Mouse (Mus musculus): ENCODE results near the gene Lrrn2. TPM values are rescaled to one million over a fixed set of nuclear protein-coding genes. Genes with fewer than 3 reads are reported as not detected.
A peak's percentile ranks its signal among the peaks of the same experiment; 100 is the strongest.

Gene Lrrn2
- 53.9 and 61.9 TPM in 2 replicates for polyA plus RNA-seq (2012; rRNA removed)

- peak in 1 of 2 experiments; percentile 74 for DNase-seq (ENCODE audit: extremely low spot score in 1 of 2, low spot score in 1 of 2)
Measured at GRCm38 (mm10) chr1:132880161-132881005, at the start of gene Lrrn2. TSS of gene Lrrn2 (plus strand) at chr1:132880273.

DNA sequence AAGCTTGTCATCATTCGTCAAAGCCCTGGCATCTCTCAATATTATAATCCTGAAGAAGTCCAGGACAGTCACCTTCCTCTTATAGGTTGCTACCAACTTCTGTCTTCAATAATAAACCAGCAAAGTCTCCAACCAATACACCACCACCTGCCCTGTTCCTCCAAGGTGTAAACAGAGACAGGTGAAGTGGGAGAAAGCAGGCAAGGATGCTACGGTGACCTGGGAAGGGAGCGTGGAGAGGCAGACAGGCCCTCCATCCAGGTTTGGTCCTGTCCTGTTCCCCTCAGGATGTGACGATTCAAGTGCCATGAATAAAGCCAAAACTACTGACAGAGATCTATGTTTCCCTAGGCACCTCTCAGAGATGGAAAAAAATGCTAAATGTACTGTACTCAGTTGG lies 48.1 kb upstream of the Lrrn2 start:
- DNase-seq (ENCODE audit: extremely low spot score in 1 of 2, low spot score in 1 of 2), result no peak

GRCm38 (mm10) chr1:132834037-132834436 lies 46.0 kb upstream of the Lrrn2 start:
- DNase-seq (ENCODE audit: extremely low spot score in 1 of 2, low spot score in 1 of 2), result no peak

- no peak for DNase-seq (ENCODE audit: extremely low spot score in 1 of 2, low spot score in 1 of 2)
Measured at GRCm38 (mm10) chr1:132836895-132837294, 43.2 kb upstream of the Lrrn2 start.

GRCm38 (mm10) chr1:132837691-132838090 lies 42.4 kb upstream of the Lrrn2 start:
- DNase-seq (ENCODE audit: extremely low spot score in 1 of 2, low spot score in 1 of 2), result no peak

GRCm38 (mm10) chr1:132838371-132838770 lies 41.7 kb upstream of the Lrrn2 start:
- no peak for DNase-seq (ENCODE audit: extremely low spot score in 1 of 2, low spot score in 1 of 2)

DNA sequence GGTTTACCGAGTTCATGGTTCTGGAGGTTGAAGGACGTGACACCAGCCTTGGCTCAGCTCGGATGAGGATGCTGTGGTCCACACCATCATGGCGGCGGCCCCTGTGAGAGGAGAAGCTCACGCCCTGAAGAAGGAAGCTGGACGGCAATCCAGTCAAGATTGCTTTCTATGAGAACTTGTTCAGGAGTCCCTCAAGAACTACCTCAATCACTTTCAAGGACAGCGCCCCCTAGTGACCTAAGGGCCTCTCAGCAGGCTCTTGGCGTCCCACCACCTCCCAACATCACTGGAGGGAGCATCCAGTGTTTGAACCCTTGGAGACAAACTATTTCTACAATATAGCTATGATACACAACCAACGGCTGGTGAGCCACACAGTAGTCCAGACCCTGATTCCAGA lies 36.5 kb upstream of the Lrrn2 start:
- no peak for DNase-seq (ENCODE audit: extremely low spot score in 1 of 2, low spot score in 1 of 2)

DNA sequence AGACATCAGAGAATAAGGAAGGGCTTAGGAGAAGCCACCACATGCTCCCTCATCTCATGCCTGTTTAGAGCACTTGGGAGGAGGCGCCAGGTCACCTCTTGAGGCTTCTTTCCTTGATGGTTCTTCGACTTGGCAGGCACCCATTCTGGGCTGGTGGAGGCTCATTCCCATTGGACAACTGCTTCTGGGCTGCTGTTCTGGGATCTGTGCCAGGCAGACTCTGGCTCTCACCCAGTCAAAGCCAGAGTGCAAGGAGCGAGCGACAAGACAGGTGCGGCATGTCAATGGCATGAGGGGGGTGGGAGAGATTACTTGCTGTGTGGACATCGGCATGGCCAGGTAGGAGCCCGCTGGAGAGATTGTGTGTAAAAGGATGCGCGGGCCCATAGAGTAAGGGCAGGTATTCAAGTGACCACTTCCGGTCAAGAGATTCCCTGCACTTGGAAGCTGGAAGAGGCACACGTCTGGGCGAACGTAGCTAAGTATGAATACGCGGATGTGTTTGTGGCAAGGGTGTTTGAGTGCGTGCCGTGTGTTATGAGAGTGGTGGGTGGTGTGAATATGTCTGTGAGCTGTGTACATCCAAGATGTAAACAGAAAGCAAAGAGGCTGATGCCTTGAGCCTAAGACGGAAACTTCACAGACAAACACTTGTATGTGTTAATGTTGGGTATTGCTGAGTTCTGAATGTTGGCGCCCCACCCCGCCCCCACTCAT lies 35.8 kb upstream of the Lrrn2 start:
- DNase-seq (ENCODE audit: extremely low spot score in 1 of 2, low spot score in 1 of 2), result peak in 1 of 2 experiments; percentile 47

GRCm38 (mm10) chr1:132845766-132846165 lies 34.3 kb upstream of the Lrrn2 start:
- no peak for DNase-seq (ENCODE audit: extremely low spot score in 1 of 2, low spot score in 1 of 2)

DNA sequence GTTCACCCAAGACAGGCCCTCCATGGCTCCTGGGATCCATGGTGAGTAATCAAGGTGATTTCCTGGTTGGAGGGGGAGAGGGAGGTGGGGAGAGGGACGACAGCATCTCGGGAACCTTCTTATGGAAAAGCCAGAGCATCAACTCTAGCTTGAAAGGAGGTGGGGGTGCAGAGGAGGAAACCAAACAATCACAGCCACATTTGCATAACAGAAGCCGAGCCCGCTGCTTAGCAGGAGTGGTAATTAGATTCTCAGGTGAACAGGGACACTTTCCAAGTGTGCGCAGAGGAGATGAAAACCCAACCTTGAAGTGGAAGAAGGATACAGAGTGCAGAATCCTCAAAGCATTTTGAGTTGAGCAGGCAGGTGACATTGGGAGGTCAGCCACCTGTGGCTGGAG lies 29.3 kb upstream of the Lrrn2 start:
- no peak for DNase-seq (ENCODE audit: extremely low spot score in 1 of 2, low spot score in 1 of 2)

GRCm38 (mm10) chr1:132851296-132851695 lies 28.8 kb upstream of the Lrrn2 start:
- DNase-seq (ENCODE audit: extremely low spot score in 1 of 2, low spot score in 1 of 2), result no peak

DNA sequence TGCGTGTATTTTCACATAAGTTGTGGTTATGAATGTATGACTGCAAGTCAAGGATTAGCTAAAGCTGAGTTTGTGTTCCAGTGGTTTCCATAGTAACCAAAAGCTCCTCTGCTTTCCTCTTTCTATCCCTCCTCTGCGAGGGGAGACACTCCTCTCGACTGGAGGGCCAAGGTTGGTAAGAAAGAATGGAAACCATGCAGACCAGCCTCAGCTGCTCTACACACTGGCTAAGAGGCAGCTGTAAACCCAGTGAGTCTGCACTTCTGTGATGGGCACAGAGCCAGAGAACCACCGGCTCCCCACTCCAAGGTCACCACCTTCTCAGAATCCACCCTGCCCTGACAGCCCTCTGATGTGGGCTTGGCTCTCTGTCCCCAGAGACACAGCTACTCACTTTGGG lies 28.3 kb upstream of the Lrrn2 start:
- DNase-seq (ENCODE audit: extremely low spot score in 1 of 2, low spot score in 1 of 2), result no peak

- peak; percentile 28 to 66 for DNase-seq (ENCODE audit: extremely low spot score in 1 of 2, low spot score in 1 of 2)
Measured at GRCm38 (mm10) chr1:132853312-132853711, 26.8 kb upstream of the Lrrn2 start.

DNA sequence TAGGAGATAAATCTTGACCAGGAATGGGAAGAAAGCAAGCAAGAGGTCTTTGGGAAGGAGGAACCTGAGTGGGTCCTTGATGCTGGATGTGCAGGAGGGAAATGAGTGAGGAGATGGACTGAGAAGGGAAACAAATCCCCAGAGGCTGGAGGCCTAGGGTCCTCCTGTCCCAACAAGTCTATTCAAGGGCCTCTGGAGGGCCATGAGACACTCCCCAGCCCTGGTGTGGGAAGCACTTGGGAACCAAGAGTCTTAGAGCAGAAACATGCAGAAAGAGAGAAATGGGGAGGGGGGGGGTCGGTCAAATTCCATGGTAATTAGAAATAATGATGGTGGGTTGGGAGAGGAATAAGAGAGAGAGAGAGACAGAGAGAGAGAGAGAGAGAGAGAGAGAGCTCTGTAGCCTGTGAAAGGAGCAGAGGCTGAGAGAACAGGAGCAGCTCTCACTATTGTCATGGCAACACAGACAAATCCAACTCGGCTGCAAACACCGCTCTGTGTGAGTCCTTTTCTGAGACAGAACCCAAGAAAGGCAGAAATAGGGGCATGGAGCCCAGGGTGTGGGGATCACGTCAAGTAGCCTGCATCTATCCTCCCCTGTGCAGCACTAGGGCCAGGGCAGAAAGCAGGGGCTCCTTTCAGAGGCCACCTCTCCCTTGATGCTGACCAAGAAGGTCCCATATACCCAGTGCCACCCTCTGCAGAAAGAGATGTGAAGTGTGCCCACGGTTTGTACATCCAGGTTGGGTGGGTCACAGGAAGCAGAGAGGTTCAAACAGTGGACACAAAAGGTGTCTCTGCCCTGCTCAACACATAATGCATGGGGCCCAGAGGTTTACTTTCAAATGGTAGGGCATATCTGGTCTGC lies 21.3 kb upstream of the Lrrn2 start:
- peak; percentile 28 to 65 for DNase-seq (ENCODE audit: extremely low spot score in 1 of 2, low spot score in 1 of 2)

DNA sequence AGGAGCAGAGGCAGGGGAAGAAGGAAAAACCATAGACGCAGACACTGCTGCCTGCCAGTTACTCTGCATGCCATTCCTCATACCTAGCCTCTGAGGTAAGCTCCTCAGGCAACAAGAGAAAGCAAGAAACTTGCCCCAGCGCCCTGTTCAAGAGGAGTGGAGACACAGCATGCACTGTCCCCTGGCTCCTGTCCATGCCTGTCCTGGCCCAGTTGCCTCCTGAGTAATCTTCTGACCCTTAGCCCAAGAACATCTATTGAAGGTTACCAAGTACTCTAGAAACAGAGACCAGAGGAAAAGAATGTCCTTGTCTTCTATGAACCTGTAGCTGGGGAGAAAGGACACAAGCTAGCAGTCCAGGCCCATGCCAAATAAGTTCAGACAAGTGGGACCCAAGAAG lies 15.9 kb upstream of the Lrrn2 start:
- DNase-seq (ENCODE audit: extremely low spot score in 1 of 2, low spot score in 1 of 2), result no peak

GRCm38 (mm10) chr1:132865585-132865984 lies 14.5 kb upstream of the Lrrn2 start:
- no peak for DNase-seq (ENCODE audit: extremely low spot score in 1 of 2, low spot score in 1 of 2)

DNA sequence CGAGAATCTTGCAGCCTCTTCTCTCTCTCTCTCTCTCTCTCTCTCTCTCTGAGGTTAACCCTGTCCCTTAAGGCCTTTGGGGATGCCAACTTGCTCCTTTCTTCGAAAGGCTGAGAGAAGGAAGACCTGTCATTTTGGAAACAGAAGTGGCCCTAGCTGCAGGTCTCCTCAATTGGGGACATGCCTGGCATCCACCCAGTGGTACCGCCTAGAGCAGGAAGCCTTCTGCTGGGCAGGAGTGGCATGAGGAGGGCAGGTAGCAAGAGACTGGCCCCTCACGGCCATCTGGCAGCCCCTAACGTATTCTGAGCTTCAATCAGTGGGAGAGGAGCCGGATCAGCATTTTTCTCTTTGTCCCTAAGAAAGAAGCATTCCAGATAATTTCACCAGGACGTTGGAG lies 9.7 kb upstream of the Lrrn2 start:
- no peak for DNase-seq (ENCODE audit: extremely low spot score in 1 of 2, low spot score in 1 of 2)

GRCm38 (mm10) chr1:132878951-132879610 lies 992 bp upstream of the Lrrn2 start:
- DNase-seq (ENCODE audit: extremely low spot score in 1 of 2, low spot score in 1 of 2), result no peak

- no peak for DNase-seq (ENCODE audit: extremely low spot score in 1 of 2, low spot score in 1 of 2)
Measured at GRCm38 (mm10) chr1:132879801-132880160, 292 bp upstream of the Lrrn2 start.

DNA sequence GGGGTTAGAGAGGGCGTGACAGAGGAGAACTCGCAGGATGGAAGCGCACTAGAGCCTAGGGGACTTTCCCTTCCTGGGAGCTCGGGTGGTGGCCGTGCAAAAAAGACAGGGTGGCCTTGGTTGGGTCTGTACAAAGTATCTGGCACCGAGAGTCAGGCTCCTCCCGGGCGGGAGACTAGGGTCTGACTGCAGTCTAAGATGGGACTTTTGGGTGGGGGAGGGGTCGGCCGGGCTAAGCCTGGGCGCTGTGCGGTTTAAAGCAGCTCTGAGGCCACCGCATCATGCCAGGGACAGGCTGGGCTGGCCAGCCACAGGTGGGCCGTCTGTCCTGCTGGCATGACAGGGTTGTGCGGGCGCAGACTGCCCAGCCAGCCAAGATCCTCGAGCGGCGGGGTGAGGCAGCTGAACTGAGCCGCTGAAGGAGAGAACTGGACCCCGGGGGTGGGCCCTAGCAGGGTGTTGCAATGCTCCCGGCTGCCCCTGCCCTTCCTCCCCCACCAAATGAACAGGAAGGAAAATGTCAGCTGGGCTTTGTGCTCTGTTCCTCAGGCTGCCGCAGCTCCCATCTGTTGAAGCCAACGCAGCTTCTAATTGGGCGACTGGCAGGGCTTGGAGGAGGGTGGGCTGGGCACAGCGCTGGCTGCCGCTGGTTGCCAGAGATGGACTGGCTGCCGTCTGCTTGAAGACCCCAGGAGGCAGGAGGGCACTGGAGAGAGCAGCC lies 1.1 kb downstream of the Lrrn2 start:
- peak; percentile 58 to 79 for DNase-seq (ENCODE audit: extremely low spot score in 1 of 2, low spot score in 1 of 2)

Data from frontal cortex, adult 2 months (tissue).